Mouse (Mus musculus) neural tube, embryonic 15.5 days (tissue): ENCODE results near the gene Arpp21. TPM values are rescaled to one million over a fixed set of nuclear protein-coding genes. Genes with fewer than 3 reads are reported as not detected.
A peak's percentile ranks its signal among the peaks of the same experiment; 100 is the strongest.

Experiments
- ATAC-seq: fragments of 200-750 bp; cut with Nextera tagmentation; 2 replicates; pipeline ENCODE4 v1.8.0; 2017; ENCODE audit warnings: mild to moderate bottlenecking, moderate TSS enrichment, moderate library complexity; ENCODE audit not compliant: low FRiP score
- H3K27ac ChIP-seq: fragments of 300-500 bp; sonication (generic); replicated peaks from 2 replicates; pipeline ENCODE4 v1.5.1; 2015; ENCODE audit warnings: mild to moderate bottlenecking, inconsistent platforms
- H3K27me3 ChIP-seq: fragments of 300-500 bp; sonication (generic); replicated peaks from 2 replicates; pipeline ENCODE4 v1.6.1; 2015; ENCODE audit warnings: inconsistent platforms
- H3K36me3 ChIP-seq: fragments of 300-500 bp; sonication (generic); 2 replicates; pipeline ENCODE4 v1.6.1; 2015; ENCODE audit warnings: inconsistent platforms
- H3K4me1 ChIP-seq: fragments of 300-500 bp; sonication (generic); 2 replicates; pipeline ENCODE4 v1.6.1; 2015; ENCODE audit warnings: inconsistent platforms
- H3K4me2 ChIP-seq: fragments of 300-500 bp; sonication (generic); 2 replicates; pipeline ENCODE4 v1.6.1; 2015; ENCODE audit warnings: inconsistent platforms, mild to moderate bottlenecking, moderate library complexity
- H3K4me3 ChIP-seq: fragments of 300-500 bp; sonication (generic); replicated peaks from 2 replicates; pipeline ENCODE4 v1.5.1; 2015; ENCODE audit warnings: mild to moderate bottlenecking, inconsistent platforms
- H3K9ac ChIP-seq: fragments of 300-500 bp; sonication (generic); replicated peaks from 2 replicates; pipeline ENCODE4 v1.6.1; 2015; ENCODE audit warnings: mild to moderate bottlenecking, inconsistent platforms
- H3K9me3 ChIP-seq: fragments of 300-500 bp; sonication (generic); replicated peaks from 2 replicates; pipeline ENCODE4 v1.6.1; 2016; ENCODE audit warnings: inconsistent platforms
- WGBS: fragments of 180-500 bp; shearing (Covaris S2); methylation state at CpG from one replicate; pipeline ENCODE4 v1.1.7; 2015; ENCODE audit warnings: mixed read lengths; 5-methylcytosine and 5-hydroxymethylcytosine counted together
- polyA plus RNA-seq: library from polyadenylated mRNA; unstranded; fragments of >200 nt; fragmentation: Nextera tagmentation; extraction: Ambion mirVana; gene quantifications from 2 replicates; pipeline ENCODE4 v1.2.1, GENCODE M21; 2015

Arpp21 gene
- polyA plus RNA-seq, 1 experiment from 2014 or later, result 50.8 TPM

- no peak overlapping the region for H3K4me3 ChIP-seq
- WGBS, result 75% methylated on average over 3 of the region's 3 CpGs
Measured at GRCm38 (mm10) chr9:112228470-112228869, 7.3 kb downstream of the Arpp21 start.

GRCm38 (mm10) chr9:112227174-112227573 is 8.6 kb downstream of the Arpp21 start:
- no peak for ATAC-seq
- Histone ChIP-seq H3K4me2 (0 out of 2 replicates have a peak overlapping the region, but pooled peaks have one; percentile 4), H3K27ac (no peak overlapping the region), H3K4me3 (no peak overlapping the region), H3K27me3 (no peaks in the 10 kb centered on the region), H3K9me3 (no peaks in the 10 kb centered on the region), H3K4me1 (peaks cover 3% of the 10 kb centered on the region; the same call in 1 of the 2 replicates), H3K9ac (no peak overlapping the region), H3K36me3 (no peaks in the 10 kb centered on the region; the same call in 1 of the 2 replicates)
- WGBS, result 63% methylated on average over 13 of the region's 13 CpGs

More at GRCm38 (mm10) chr9:112228470-112228869, 7.3 kb downstream of the Arpp21 start:
- no peaks in the 10 kb centered on the region for H3K27me3 ChIP-seq
- no peaks in the 10 kb centered on the region for H3K9me3 ChIP-seq
- H3K36me3 ChIP-seq, result no peaks in the 10 kb centered on the region; the same call in 1 of the 2 replicates
- peak overlapping the region; percentile 0; the same call in 1 of the 2 replicates for H3K4me2 ChIP-seq
- H3K4me1 ChIP-seq, result peaks cover 3% of the 10 kb centered on the region; the same call in 1 of the 2 replicates
- ATAC-seq, result no peak
- H3K9ac ChIP-seq, result no peak overlapping the region
- H3K27ac ChIP-seq, result no peak overlapping the region

GRCm38 (mm10) chr9:112226511-112226910 is 9.2 kb downstream of the Arpp21 start:
- H3K36me3 ChIP-seq, result no peaks in the 10 kb centered on the region; the same call in 1 of the 2 replicates
- peaks cover 2% of the 10 kb centered on the region; the same call in 1 of the 2 replicates for H3K4me1 ChIP-seq
- ATAC-seq, result no peak
- H3K4me2 ChIP-seq, result no peak overlapping the region
- H3K9me3 ChIP-seq, result no peaks in the 10 kb centered on the region
- H3K27ac ChIP-seq, result no peak overlapping the region
- H3K9ac ChIP-seq, result no peak overlapping the region
- no peak overlapping the region for H3K4me3 ChIP-seq
- WGBS, result 56% methylated on average over 1 of the region's 1 CpGs
- no peaks in the 10 kb centered on the region for H3K27me3 ChIP-seq

GRCm38 (mm10) chr9:112225046-112225445 is 10.7 kb downstream of the Arpp21 start:
- H3K9ac ChIP-seq, result no peak overlapping the region
- no peak overlapping the region for H3K4me3 ChIP-seq
- no peak overlapping the region for H3K27ac ChIP-seq
- H3K9me3 ChIP-seq, result no peaks in the 10 kb centered on the region
- H3K4me2 ChIP-seq, result no peak overlapping the region
- no peak for ATAC-seq
- no peaks in the 10 kb centered on the region for H3K27me3 ChIP-seq
- no peaks in the 10 kb centered on the region; the same call in 1 of the 2 replicates for H3K4me1 ChIP-seq
- no peaks in the 10 kb centered on the region; the same call in 1 of the 2 replicates for H3K36me3 ChIP-seq
- 72% methylated on average over 2 of the region's 2 CpGs for WGBS

DNA sequence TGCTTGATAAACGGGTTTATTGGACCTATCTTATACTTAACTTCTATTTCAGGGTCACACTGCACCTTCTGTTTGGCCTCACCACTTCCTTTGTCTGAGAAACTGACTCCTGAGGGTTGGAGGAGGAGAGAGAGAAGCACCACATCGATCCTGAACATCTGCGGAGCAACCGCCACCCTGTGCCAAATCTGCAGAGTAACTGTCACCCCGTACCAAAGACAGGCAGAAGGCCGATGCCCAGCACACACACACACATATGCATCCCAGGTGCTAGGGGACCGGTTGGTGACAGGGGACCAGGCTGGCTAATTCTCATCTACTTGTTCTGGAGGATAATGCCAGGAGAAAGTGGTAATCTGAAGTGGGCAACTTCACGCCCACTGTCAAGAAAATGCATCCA is 16.4 kb downstream of the Arpp21 start:
- Histone ChIP-seq H3K9ac (no peak overlapping the region), H3K27me3 (no peaks in the 10 kb centered on the region), H3K9me3 (no peaks in the 10 kb centered on the region), H3K27ac (no peak overlapping the region), H3K4me3 (no peak overlapping the region), H3K36me3 (no peaks in the 10 kb centered on the region), H3K4me1 (peaks cover 9% of the 10 kb centered on the region; the same call in 1 of the 2 replicates), H3K4me2 (no peak overlapping the region)
- no peak for ATAC-seq
- WGBS, result 82% methylated on average over 8 of the region's 8 CpGs

DNA sequence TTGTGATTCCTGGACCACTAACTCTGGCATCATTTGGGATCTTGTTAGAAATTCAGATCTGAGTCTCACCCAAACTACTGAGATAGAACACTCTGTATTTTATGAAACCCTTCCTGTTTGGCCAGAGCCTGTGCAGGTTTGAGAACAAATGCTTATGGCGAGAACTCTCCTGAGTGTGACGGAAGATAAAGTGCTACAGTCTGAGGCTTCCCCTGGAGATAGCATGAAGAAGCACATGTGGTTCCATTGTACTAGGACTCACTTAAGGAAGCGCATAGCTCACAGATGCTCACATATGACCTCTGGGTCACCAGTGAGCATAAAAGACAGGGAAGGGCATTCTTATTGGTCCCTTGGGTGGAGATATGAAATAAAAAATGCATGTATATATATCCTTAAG is 17.5 kb downstream of the Arpp21 start:
- H3K4me3 ChIP-seq, result no peak overlapping the region
- 56% methylated on average over 3 of the region's 3 CpGs for WGBS
- H3K27ac ChIP-seq, result no peak overlapping the region
- H3K36me3 ChIP-seq, result no peaks in the 10 kb centered on the region
- no peak overlapping the region for H3K4me2 ChIP-seq
- H3K9me3 ChIP-seq, result no peaks in the 10 kb centered on the region
- peaks cover 9% of the 10 kb centered on the region; the same call in 1 of the 2 replicates for H3K4me1 ChIP-seq
- no peaks in the 10 kb centered on the region for H3K27me3 ChIP-seq
- H3K9ac ChIP-seq, result no peak overlapping the region
- no peak for ATAC-seq

GRCm38 (mm10) chr9:112217161-112217560 is 18.6 kb downstream of the Arpp21 start:
- no peak overlapping the region for H3K9ac ChIP-seq
- no peaks in the 10 kb centered on the region for H3K27me3 ChIP-seq
- H3K4me2 ChIP-seq, result no peak overlapping the region
- H3K4me1 ChIP-seq, result peaks cover 13% of the 10 kb centered on the region; the same call in 1 of the 2 replicates
- no peak for ATAC-seq
- H3K4me3 ChIP-seq, result no peak overlapping the region
- 86% methylated on average over 4 of the region's 4 CpGs for WGBS
- H3K9me3 ChIP-seq, result no peaks in the 10 kb centered on the region
- no peaks in the 10 kb centered on the region for H3K36me3 ChIP-seq
- H3K27ac ChIP-seq, result no peak overlapping the region

DNA sequence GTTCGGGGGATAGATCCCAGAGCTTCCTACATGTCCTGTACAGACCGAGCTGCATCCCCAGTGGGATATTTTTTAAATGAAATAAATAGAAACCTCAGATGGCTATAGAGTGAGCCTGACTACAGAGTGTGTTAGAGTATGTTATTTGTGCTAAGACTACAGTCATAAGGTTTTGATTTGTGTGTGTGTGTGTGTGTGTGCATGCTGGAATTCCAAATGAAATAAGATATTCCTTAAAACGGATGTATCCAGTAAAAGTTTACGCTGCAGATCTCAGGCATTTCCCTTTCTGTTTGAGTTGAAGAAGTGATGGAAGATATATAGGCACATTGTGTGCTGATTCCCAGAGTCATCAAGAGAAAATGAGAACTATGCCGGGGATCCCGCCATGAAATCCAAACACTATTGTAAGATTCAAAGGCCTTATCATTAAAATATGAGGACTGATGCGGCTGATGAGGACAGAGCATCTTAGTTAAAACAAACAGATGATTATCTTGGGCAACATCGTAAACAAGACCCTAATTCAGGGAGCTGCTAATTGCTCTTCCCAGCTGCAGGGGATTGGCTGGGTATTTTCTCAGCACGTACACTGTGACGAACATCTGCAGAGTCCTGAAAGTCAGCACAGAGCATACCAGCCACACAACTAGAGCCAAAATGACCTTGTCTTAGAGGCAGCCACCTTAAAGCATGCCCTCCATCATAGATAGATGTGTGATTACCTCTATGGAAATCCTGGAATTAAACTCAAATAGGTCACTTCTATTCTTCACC is 20.5 kb downstream of the Arpp21 start:
- Histone ChIP-seq H3K9ac (no peak overlapping the region), H3K9me3 (no peaks in the 10 kb centered on the region), H3K4me2 (no peak overlapping the region), H3K36me3 (no peaks in the 10 kb centered on the region), H3K4me3 (no peak overlapping the region), H3K27ac (no peak overlapping the region), H3K27me3 (no peaks in the 10 kb centered on the region), H3K4me1 (peaks cover 13% of the 10 kb centered on the region; the same call in 1 of the 2 replicates)
- WGBS, result 48% methylated on average over 10 of the region's 10 CpGs
- ATAC-seq, result no peak

DNA sequence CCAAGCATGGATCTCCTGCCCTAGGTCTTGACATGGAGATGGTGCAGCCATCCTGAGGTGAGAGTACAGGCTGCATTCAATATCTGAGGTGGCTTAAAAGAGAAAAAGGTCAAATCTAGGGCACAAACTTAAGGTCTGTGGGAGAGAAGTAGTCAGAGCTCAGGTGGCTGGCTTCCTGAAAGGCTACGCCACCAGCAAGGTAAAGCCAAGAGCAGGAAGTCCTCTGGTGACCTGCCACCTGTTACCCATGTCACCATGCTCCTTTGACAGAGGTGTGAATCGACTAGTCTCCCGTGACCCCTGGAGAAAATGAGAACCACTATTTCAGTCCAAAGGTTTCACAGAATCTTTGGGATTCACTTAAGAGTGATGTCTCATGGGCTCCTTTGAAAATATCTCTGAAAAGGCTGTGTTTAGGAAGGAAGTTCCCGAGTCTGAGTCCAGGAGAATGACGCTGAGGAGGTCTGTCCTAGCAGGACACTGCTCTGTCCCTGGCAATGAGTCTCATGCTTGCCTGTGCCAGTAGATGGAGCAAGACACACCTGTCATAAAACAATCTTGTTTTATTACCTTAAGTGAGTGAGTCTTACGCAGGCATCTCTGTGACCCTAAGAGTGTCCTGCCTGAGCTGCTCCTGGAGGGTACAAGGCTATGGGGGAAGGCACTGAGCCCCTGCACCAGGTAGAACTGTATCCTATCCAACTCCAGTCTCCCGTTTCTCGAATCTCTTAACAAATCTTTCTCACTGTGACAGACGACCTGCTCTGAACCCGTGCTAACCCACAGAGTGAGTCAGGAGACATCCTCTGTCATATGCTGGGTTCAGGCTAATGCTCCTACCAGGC is 22.1 kb downstream of the Arpp21 start:
- Histone ChIP-seq H3K4me1 (peaks cover 13% of the 10 kb centered on the region; the same call in 1 of the 2 replicates), H3K4me2 (no peak overlapping the region), H3K9me3 (no peaks in the 10 kb centered on the region), H3K4me3 (no peak overlapping the region), H3K27me3 (no peaks in the 10 kb centered on the region), H3K36me3 (no peaks in the 10 kb centered on the region), H3K27ac (no peak overlapping the region), H3K9ac (no peak overlapping the region)
- 52% methylated on average over 10 of the region's 10 CpGs for WGBS
- ATAC-seq, result no peak

DNA sequence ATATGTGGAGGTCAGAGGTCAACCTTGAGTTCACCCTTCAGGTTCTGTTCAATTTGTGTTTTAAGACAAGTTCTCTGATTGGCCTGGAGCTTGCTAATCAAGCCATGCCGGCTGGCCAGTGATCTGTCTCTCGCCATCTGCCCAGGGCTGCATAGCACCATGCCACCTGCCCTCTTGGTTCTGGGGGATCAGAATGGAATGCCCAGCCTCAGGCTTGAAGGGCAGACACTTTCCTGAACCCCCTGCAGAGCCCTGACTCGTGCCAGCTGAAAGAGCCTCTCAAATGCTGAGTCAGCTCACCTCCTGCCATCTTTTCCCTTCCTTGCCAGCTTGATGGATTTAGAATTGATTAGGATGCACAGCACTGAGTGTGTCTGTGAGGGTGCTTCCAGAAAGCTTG is 25.9 kb downstream of the Arpp21 start:
- 43% methylated on average over 3 of the region's 3 CpGs for WGBS
- no peak for ATAC-seq
- H3K9ac ChIP-seq, result no peak overlapping the region

DNA sequence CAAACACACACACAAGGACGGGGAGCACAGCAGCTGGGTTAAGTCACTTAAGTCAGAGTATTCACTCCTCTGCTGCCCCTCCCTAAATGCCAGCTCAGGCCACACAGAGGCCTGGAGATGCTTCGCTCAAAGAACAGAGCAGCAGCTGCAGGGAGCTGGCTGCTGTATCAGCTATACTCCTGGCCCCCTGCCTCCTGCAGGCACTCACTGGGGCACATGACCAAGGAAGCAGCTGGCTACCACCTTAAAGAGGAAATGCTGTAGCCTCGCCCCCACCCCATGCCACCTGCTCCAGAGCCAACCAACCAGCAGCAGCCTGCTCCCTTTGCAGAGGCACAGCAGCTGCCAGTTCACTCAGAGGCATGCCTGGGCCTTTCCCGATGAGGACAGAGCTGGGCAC is 28.0 kb downstream of the Arpp21 start:
- peak; percentile 86 for ATAC-seq
- H3K27ac ChIP-seq, result peak overlapping the region; percentile 62
- H3K4me2 ChIP-seq, result no peak overlapping the region
- peaks cover 11% of the 10 kb centered on the region; the same call in 1 of the 2 replicates for H3K4me1 ChIP-seq
- no peaks in the 10 kb centered on the region for H3K36me3 ChIP-seq
- H3K9me3 ChIP-seq, result no peaks in the 10 kb centered on the region
- 13% methylated on average over 4 of the region's 4 CpGs for WGBS
- H3K27me3 ChIP-seq, result no peaks in the 10 kb centered on the region
- H3K4me3 ChIP-seq, result no peak overlapping the region
- no peak overlapping the region for H3K9ac ChIP-seq

More for the DNA sequence above, 25.9 kb downstream of the Arpp21 start:
- Histone ChIP-seq H3K27ac (no peak overlapping the region), H3K27me3 (no peaks in the 10 kb centered on the region), H3K4me3 (no peak overlapping the region), H3K9me3 (no peaks in the 10 kb centered on the region), H3K4me1 (peaks cover 9% of the 10 kb centered on the region; the same call in 1 of the 2 replicates), H3K4me2 (no peak overlapping the region), H3K36me3 (no peaks in the 10 kb centered on the region)
